Mouse (Mus musculus): ENCODE measurements around the gene Hand2. TPM values are rescaled to one million over a fixed set of nuclear protein-coding genes. Genes with fewer than 3 reads are reported as not detected.

The Hand2 gene
- polyA plus RNA-seq, 1 experiment from 2014 or later, result 9.4 TPM

- H3K36me3 ChIP-seq, result no peaks in the 10 kb centered on the region
- no peak for ATAC-seq
- H3K4me3 ChIP-seq (replicated peaks), result no peak overlapping the region
- H3K9ac ChIP-seq, result no peak overlapping the region
- no peak overlapping the region for H3K27ac ChIP-seq
- peaks cover 41% of the 10 kb centered on the region for H3K27me3 ChIP-seq (replicated peaks)
- H3K9me3 ChIP-seq, result no peaks in the 10 kb centered on the region
- WGBS, result 41% methylated on average over 14 of the region's 14 CpGs
- no peak overlapping the region for H3K4me2 ChIP-seq (replicated peaks)
- 0 out of 2 replicates have a peak, but pooled peaks cover 12% of the 10 kb centered on the region for H3K4me1 ChIP-seq (replicated peaks)
Measured at GRCm38 (mm10) chr8:57339711-57340650, 19.2 kb downstream of the Hand2 start.

- peak overlapping the region; percentile 23; the same call in 1 of the 2 replicates for H3K27ac ChIP-seq
- peak overlapping the region; percentile 39 for H3K9ac ChIP-seq
- ATAC-seq, result peak; percentile 65; the same call in 1 of the 2 replicates
Measured at GRCm38 (mm10) chr8:57340840-57341540, 20.2 kb downstream of the Hand2 start.

DNA sequence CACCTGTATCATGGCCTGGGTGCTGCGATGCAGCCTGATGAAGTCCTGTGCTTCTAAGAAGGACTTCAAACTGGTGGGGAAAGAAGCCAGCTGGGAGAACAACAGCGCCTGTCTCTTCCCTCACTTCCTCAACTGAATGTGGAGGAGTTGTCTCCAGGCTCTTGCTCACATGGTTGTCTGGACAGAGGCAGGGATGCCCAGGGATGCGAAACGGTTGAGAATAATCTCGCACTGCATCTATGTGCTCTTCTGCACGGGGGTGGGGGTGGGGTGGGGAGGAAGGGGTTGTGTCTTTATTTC, 20.7 kb downstream of the Hand2 start:
- H3K4me2 ChIP-seq (replicated peaks), result peak overlapping the region; percentile 61
- no peaks in the 10 kb centered on the region for H3K9me3 ChIP-seq
- H3K9ac ChIP-seq, result no peak overlapping the region
- ATAC-seq, result 0 out of 2 replicates have a peak, but pooled peaks have one; percentile 19
- H3K4me1 ChIP-seq (replicated peaks), result 0 out of 2 replicates have a peak, but pooled peaks cover 12% of the 10 kb centered on the region
- no peak overlapping the region for H3K27ac ChIP-seq
- 29% methylated on average over 6 of the region's 6 CpGs for WGBS
- no peaks in the 10 kb centered on the region for H3K36me3 ChIP-seq
- peaks cover 46% of the 10 kb centered on the region for H3K27me3 ChIP-seq (replicated peaks)
- no peak overlapping the region for H3K4me3 ChIP-seq (replicated peaks)

More at GRCm38 (mm10) chr8:57340840-57341540, 20.2 kb downstream of the Hand2 start:
- Histone ChIP-seq H3K9me3 (no peaks in the 10 kb centered on the region), H3K27me3 (replicated peaks) (peaks cover 42% of the 10 kb centered on the region), H3K4me2 (replicated peaks) (peak overlapping the region; percentile 61), H3K4me3 (replicated peaks) (peak overlapping the region; percentile 32), H3K4me1 (replicated peaks) (0 out of 2 replicates have a peak, but pooled peaks cover 12% of the 10 kb centered on the region), H3K36me3 (no peaks in the 10 kb centered on the region)
- 11% methylated on average over 41 of the region's 41 CpGs for WGBS

DNA sequence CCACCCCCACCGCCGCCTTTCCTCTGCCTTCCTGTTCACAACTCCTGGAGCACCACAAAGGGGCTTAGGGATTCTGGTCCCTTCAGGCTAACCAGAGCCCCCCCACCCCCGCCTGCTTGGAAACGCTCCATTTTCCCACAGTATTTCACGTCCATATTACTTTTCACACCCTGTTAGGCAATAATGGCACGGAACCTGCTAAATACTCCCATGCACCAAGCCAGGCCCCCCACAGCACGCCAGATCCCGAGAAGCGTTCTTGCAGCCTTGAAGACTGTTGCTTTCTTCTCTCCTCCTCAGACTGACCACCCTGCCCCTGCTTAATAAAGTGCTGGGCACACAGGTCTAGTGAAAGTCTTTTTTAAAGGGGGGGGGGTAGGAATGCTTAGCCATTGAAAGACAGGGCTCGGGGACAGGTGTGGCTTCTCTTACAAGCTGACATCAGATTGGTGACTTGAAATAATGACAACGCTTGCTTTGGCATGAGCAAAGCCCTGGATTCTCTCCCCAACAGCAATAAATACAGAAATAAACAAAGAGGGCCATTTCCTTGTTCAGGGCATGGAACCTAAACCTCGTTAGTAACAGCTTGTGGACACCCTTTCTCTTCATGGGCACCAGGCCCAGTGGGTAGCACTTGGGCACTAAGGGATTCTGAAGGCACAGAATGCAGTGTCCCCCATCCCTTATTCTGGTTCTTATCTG, 21.8 kb downstream of the Hand2 start:
- Histone ChIP-seq H3K4me1 (replicated peaks) (0 out of 2 replicates have a peak, but pooled peaks cover 12% of the 10 kb centered on the region), H3K36me3 (no peaks in the 10 kb centered on the region), H3K4me3 (replicated peaks) (no peak overlapping the region), H3K9ac (no peak overlapping the region), H3K27me3 (replicated peaks) (peaks cover 52% of the 10 kb centered on the region), H3K9me3 (no peaks in the 10 kb centered on the region), H3K4me2 (replicated peaks) (no peak overlapping the region), H3K27ac (no peak overlapping the region)
- WGBS, result 40% methylated on average over 12 of the region's 12 CpGs
- ATAC-seq, result no peak

GRCm38 (mm10) chr8:57343731-57344315, 23.0 kb downstream of the Hand2 start:
- H3K4me3 ChIP-seq (replicated peaks), result no peak overlapping the region
- H3K27ac ChIP-seq, result no peak overlapping the region
- no peak overlapping the region for H3K9ac ChIP-seq
- 33% methylated on average over 6 of the region's 6 CpGs for WGBS
- H3K27me3 ChIP-seq (replicated peaks), result peaks cover 63% of the 10 kb centered on the region
- H3K36me3 ChIP-seq, result no peaks in the 10 kb centered on the region
- no peak overlapping the region for H3K4me2 ChIP-seq (replicated peaks)
- ATAC-seq, result no peak
- H3K9me3 ChIP-seq, result no peaks in the 10 kb centered on the region
- H3K4me1 ChIP-seq (replicated peaks), result 0 out of 2 replicates have a peak, but pooled peaks cover 13% of the 10 kb centered on the region

GRCm38 (mm10) chr8:57344956-57345870, 24.4 kb downstream of the Hand2 start:
- no peak overlapping the region for H3K27ac ChIP-seq
- H3K9ac ChIP-seq, result no peak overlapping the region
- WGBS, result 38% methylated on average over 23 of the region's 23 CpGs
- H3K4me1 ChIP-seq (replicated peaks), result 0 out of 2 replicates have a peak, but pooled peaks cover 15% of the 10 kb centered on the region
- H3K9me3 ChIP-seq, result no peaks in the 10 kb centered on the region
- no peaks in the 10 kb centered on the region for H3K36me3 ChIP-seq
- H3K27me3 ChIP-seq (replicated peaks), result peaks cover 59% of the 10 kb centered on the region
- no peak for ATAC-seq
- no peak overlapping the region for H3K4me2 ChIP-seq (replicated peaks)
- H3K4me3 ChIP-seq (replicated peaks), result no peak overlapping the region

- H3K9ac ChIP-seq, result no peak overlapping the region
- no peak for ATAC-seq
- 0 out of 2 replicates have a peak, but pooled peaks cover 10% of the 10 kb centered on the region for H3K4me1 ChIP-seq (replicated peaks)
- WGBS, result 45% methylated on average over 7 of the region's 7 CpGs
- no peak overlapping the region for H3K4me3 ChIP-seq (replicated peaks)
- no peak overlapping the region for H3K4me2 ChIP-seq (replicated peaks)
- no peak overlapping the region for H3K27ac ChIP-seq
- no peaks in the 10 kb centered on the region for H3K36me3 ChIP-seq
- H3K27me3 ChIP-seq (replicated peaks), result peaks cover 52% of the 10 kb centered on the region
- H3K9me3 ChIP-seq, result no peaks in the 10 kb centered on the region
Measured at GRCm38 (mm10) chr8:57346371-57346770, 25.6 kb downstream of the Hand2 start.

DNA sequence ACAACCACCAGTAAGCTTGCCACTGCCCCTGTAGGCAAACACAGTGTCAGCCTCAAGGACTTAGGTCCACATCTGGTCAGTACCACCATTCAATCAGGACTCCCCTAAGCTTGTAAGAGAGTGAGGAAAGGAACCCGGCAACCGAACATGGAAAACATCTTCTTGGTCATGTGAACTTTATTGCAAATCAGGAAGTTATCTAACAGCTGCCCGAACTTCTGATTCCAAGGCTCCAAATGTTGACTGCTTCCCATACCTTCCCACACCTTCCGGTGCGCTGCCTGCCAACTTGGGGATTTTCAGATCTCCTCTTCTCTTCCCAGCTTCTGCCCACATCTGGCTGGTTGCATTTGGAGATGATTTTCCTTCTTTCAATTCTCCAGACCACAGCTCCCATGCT, 26.4 kb downstream of the Hand2 start:
- Histone ChIP-seq H3K36me3 (no peaks in the 10 kb centered on the region), H3K9ac (no peak overlapping the region), H3K4me3 (replicated peaks) (no peak overlapping the region), H3K9me3 (no peaks in the 10 kb centered on the region), H3K27ac (no peak overlapping the region), H3K4me1 (replicated peaks) (0 out of 2 replicates have a peak, but pooled peaks cover 4% of the 10 kb centered on the region), H3K27me3 (replicated peaks) (peaks cover 50% of the 10 kb centered on the region), H3K4me2 (replicated peaks) (no peak overlapping the region)
- 54% methylated on average over 5 of the region's 5 CpGs for WGBS
- no peak for ATAC-seq

DNA sequence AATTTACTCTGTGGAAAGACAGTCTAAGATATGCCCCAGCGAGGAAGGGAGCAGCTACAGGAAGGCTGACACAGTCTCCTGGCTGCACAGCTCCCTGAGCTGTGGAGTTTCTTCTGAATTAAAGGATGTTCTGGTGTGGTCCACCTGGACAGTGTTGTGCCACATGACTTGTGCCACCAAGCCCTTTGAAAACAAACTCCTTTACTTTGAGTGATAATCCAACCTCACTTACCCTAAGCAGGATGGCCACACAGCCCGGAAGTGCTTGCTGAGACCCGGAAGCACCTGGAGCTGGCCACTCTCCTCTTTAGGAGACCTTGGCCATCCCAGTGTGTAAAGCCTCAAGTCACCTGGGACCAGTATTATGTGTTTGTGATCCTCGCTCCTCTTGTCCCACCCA, 27.5 kb downstream of the Hand2 start:
- no peaks in the 10 kb centered on the region for H3K36me3 ChIP-seq
- no peaks in the 10 kb centered on the region for H3K9me3 ChIP-seq
- H3K4me1 ChIP-seq (replicated peaks), result peaks cover 5% of the 10 kb centered on the region; the same call in 1 of the 2 replicates
- H3K27ac ChIP-seq, result no peak overlapping the region
- no peak for ATAC-seq
- H3K4me3 ChIP-seq (replicated peaks), result no peak overlapping the region
- H3K27me3 ChIP-seq (replicated peaks), result peaks cover 49% of the 10 kb centered on the region
- 41% methylated on average over 4 of the region's 4 CpGs for WGBS
- no peak overlapping the region for H3K4me2 ChIP-seq (replicated peaks)
- H3K9ac ChIP-seq, result no peak overlapping the region

DNA sequence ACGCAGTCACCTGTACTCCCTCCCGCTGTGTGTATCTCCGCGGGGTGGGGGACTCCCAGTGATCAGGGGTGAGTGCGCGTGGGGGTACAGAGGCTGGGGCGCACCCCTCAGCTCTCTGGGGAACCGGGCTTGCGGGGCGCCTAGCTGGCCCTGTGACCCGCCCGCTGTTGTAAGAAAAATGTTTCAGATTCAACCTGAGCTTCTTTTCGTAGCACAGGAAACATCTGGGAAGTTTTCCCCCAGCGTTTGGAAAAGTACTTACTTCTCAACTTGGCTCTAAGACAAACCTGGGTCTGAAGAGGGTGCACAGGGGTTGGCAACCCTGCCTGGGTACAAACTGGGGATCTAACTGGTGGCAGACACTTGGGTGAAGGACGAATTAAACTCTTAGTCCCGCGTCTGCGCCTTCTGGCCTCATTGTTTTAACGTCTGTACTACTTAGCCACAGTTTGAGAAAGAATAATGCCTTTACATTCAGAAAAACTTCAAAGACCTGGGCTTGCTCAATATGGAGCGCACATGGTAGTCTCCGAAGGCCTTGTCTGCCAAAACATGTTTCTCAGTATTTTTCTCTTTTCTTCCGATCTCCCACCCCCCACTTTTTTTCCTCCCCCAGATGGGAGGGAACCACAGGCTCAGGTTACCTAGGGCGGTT, 28.2 kb downstream of the Hand2 start:
- H3K27me3 ChIP-seq (replicated peaks), result peaks cover 56% of the 10 kb centered on the region
- 0 out of 2 replicates have a peak overlapping the region, but pooled peaks have one; percentile 26 for H3K4me2 ChIP-seq (replicated peaks)
- H3K36me3 ChIP-seq, result no peaks in the 10 kb centered on the region
- no peak overlapping the region for H3K27ac ChIP-seq
- no peak overlapping the region for H3K4me3 ChIP-seq (replicated peaks)
- no peak for ATAC-seq
- peaks cover 7% of the 10 kb centered on the region; the same call in 1 of the 2 replicates for H3K4me1 ChIP-seq (replicated peaks)
- 8% methylated on average over 23 of the region's 23 CpGs for WGBS
- H3K9me3 ChIP-seq, result no peaks in the 10 kb centered on the region
- H3K9ac ChIP-seq, result no peak overlapping the region

All from intestine, embryonic 15.5 days (tissue).